Mouse (Mus musculus) limb, embryonic 12.5 days (tissue): ENCODE data around the gene Ndufaf2. TPM values are rescaled to one million over a fixed set of nuclear protein-coding genes. Genes with fewer than 3 reads are reported as not detected.

Source experiments
- ATAC-seq: fragments of 200-750 bp; cut with Nextera tagmentation; 2 replicates; pipeline ENCODE4 v1.8.0; 2017; ENCODE audit warnings: low read depth, moderate TSS enrichment; ENCODE audit not compliant: insufficient number of reproducible peaks, insufficient read depth, low FRiP score, low TSS enrichment
- H3K27ac ChIP-seq: fragments of 300-500 bp; sonication (generic); 2 replicates; pipeline ENCODE4 v1.5.1; 2016; ENCODE audit warnings: mild to moderate bottlenecking, moderate library complexity
- H3K27me3 ChIP-seq: fragments of 300-500 bp; sonication (generic); 2 replicates; pipeline ENCODE4 v1.6.1; 2016; ENCODE audit warnings: mild to moderate bottlenecking, moderate library complexity
- H3K36me3 ChIP-seq: fragments of 300-500 bp; sonication (generic); 2 replicates; pipeline ENCODE4 v1.6.1; 2016; ENCODE audit warnings: mild to moderate bottlenecking, moderate library complexity
- H3K4me1 ChIP-seq: fragments of 300-500 bp; sonication (generic); replicated peaks from 2 replicates; pipeline ENCODE4 v1.6.1; 2016
- H3K4me2 ChIP-seq: fragments of 300-500 bp; sonication (generic); 2 replicates; pipeline ENCODE4 v1.6.1; 2016; ENCODE audit warnings: mild to moderate bottlenecking, moderate library complexity
- H3K4me3 ChIP-seq: fragments of 300-500 bp; sonication (generic); replicated peaks from 2 replicates; pipeline ENCODE4 v1.5.1; 2016; ENCODE audit warnings: mild to moderate bottlenecking
- H3K9ac ChIP-seq: fragments of 300-500 bp; sonication (generic); replicated peaks from 2 replicates; pipeline ENCODE4 v1.6.1; 2016; ENCODE audit warnings: mild to moderate bottlenecking, moderate library complexity
- H3K9me3 ChIP-seq: fragments of 300-500 bp; sonication (generic); 2 replicates; pipeline ENCODE4 v1.6.1; 2016; ENCODE audit warnings: mild to moderate bottlenecking, moderate library complexity
- WGBS: fragments of 180-500 bp; shearing (Covaris S2); methylation state at CpG from one replicate; pipeline ENCODE4 v1.1.7; 2016; 5-methylcytosine and 5-hydroxymethylcytosine counted together
- polyA plus RNA-seq: library from polyadenylated mRNA; unstranded; fragments of >200 nt; fragmentation: Nextera tagmentation; extraction: Ambion mirVana; gene quantifications from 2 replicates; pipeline ENCODE4 v1.2.1, GENCODE M21; 2016

The Ndufaf2 gene
- polyA plus RNA-seq, 1 experiment from 2014 or later: 98.5 TPM

DNA sequence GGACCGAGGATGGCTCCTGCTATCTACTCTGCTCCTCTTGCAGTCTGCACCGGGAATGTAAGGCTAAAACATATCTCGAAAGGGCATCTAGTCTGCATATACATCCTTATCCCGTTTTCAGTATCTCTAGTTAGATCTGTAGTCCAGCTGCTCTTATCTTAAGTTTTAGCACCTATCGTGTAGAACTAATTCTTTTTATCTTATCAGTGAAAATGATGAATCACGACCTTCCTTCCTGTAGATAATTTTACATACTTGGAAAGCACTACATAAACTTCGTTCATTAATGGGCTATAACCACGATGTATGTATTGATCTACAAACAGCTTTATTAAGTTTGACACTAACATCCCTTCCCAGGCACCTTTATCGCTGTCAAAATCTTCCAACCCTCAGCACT lies 118.5 kb downstream of the Ndufaf2 start:
- no peak overlapping the region for H3K4me2 ChIP-seq
- peaks cover 12% of the 10 kb centered on the region for H3K4me1 ChIP-seq
- no peak for ATAC-seq
- no peak overlapping the region for H3K9ac ChIP-seq
- H3K4me3 ChIP-seq: no peak overlapping the region
- H3K9me3 ChIP-seq: no peaks in the 10 kb centered on the region
- H3K36me3 ChIP-seq: no peaks in the 10 kb centered on the region
- 73% methylated on average over 9 of the region's 9 CpGs for WGBS
- H3K27me3 ChIP-seq: no peaks in the 10 kb centered on the region
- H3K27ac ChIP-seq: no peak overlapping the region

GRCm38 (mm10) chr13:108039375-108039774 lies 119.0 kb downstream of the Ndufaf2 start:
- 68% methylated on average over 6 of the region's 6 CpGs for WGBS
- no peak overlapping the region for H3K4me3 ChIP-seq
- no peaks in the 10 kb centered on the region for H3K36me3 ChIP-seq
- no peak for ATAC-seq
- H3K4me2 ChIP-seq: no peak overlapping the region
- H3K27ac ChIP-seq: no peak overlapping the region
- H3K4me1 ChIP-seq: peaks cover 12% of the 10 kb centered on the region
- H3K9me3 ChIP-seq: no peaks in the 10 kb centered on the region
- no peaks in the 10 kb centered on the region for H3K27me3 ChIP-seq
- H3K9ac ChIP-seq: no peak overlapping the region

- no peak for ATAC-seq
- 89% methylated on average over 4 of the region's 4 CpGs for WGBS
- no peak overlapping the region for H3K4me2 ChIP-seq
- no peaks in the 10 kb centered on the region for H3K9me3 ChIP-seq
- H3K27ac ChIP-seq: no peak overlapping the region
- H3K27me3 ChIP-seq: no peaks in the 10 kb centered on the region
- H3K9ac ChIP-seq: no peak overlapping the region
- H3K36me3 ChIP-seq: no peaks in the 10 kb centered on the region
- H3K4me1 ChIP-seq: no peaks in the 10 kb centered on the region
- H3K4me3 ChIP-seq: no peak overlapping the region
These were observed 125.6 kb downstream of the Ndufaf2 start for GRCm38 (mm10) chr13:108032789-108033188.

GRCm38 (mm10) chr13:108025802-108026201 lies 132.6 kb downstream of the Ndufaf2 start:
- ATAC-seq: no peak
- Histone ChIP-seq H3K4me2 (no peak overlapping the region), H3K27me3 (no peaks in the 10 kb centered on the region), H3K9ac (no peak overlapping the region), H3K4me3 (no peak overlapping the region), H3K4me1 (no peaks in the 10 kb centered on the region), H3K36me3 (no peaks in the 10 kb centered on the region), H3K27ac (no peak overlapping the region), H3K9me3 (no peaks in the 10 kb centered on the region)
- WGBS: 74% methylated on average over 3 of the region's 3 CpGs

DNA sequence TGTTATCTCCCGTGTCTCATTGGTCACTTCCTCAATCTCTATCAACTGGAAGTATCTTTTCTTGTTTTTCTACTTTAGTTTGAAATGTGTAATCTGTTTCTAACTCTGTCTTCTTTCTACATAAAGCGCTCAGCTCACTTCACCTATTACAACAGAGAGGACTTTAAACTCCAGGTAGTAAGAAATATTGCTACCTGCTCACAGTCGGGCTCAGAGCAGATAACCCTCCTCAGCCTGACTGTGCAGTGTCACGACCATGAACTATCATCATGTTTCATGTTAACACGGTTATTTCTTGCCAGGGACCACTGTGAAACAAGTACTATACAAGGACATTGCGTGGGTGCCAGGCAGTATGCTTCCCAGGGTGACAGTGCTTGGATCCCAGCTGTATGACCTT lies 141.1 kb downstream of the Ndufaf2 start:
- no peak overlapping the region for H3K27ac ChIP-seq
- WGBS: 84% methylated on average over 6 of the region's 6 CpGs
- H3K4me3 ChIP-seq: no peak overlapping the region
- H3K36me3 ChIP-seq: no peaks in the 10 kb centered on the region
- H3K4me2 ChIP-seq: no peak overlapping the region
- no peak overlapping the region for H3K9ac ChIP-seq
- no peak for ATAC-seq
- no peaks in the 10 kb centered on the region for H3K27me3 ChIP-seq
- H3K9me3 ChIP-seq: 0 out of 2 replicates have a peak, but pooled peaks cover 2% of the 10 kb centered on the region
- H3K4me1 ChIP-seq: no peaks in the 10 kb centered on the region; the same call in 1 of the 2 replicates

DNA sequence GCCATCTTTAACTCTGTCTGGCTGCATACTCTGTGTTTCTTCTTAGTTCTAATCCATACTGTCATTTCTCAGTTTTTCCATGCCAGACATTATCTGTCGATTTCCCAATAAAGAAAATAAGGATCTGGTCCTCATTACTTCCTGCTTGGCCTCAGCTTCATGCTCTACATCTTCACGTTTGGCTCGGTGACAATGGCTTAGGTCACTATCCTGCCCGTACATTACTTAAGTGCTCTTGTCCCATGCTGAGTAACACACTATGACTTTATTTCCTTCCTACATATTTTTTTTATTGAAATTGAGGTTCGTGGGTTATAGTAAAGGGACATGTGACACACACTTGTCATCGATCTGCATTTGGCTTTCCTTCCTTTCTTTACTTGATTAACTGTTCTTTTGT lies 143.3 kb downstream of the Ndufaf2 start:
- H3K4me1 ChIP-seq: no peaks in the 10 kb centered on the region; the same call in 1 of the 2 replicates
- no peak for ATAC-seq

GRCm38 (mm10) chr13:108013839-108014238 lies 144.6 kb downstream of the Ndufaf2 start:
- Histone ChIP-seq H3K27ac (no peak overlapping the region), H3K9ac (no peak overlapping the region), H3K36me3 (no peaks in the 10 kb centered on the region), H3K4me3 (no peak overlapping the region), H3K27me3 (no peaks in the 10 kb centered on the region), H3K4me1 (no peaks in the 10 kb centered on the region; the same call in 1 of the 2 replicates), H3K9me3 (0 out of 2 replicates have a peak, but pooled peaks cover 5% of the 10 kb centered on the region), H3K4me2 (no peak overlapping the region)
- WGBS: 77% methylated on average over 6 of the region's 6 CpGs
- ATAC-seq: no peak

More for the DNA sequence above, 143.3 kb downstream of the Ndufaf2 start:
- no peak overlapping the region for H3K27ac ChIP-seq
- 0 out of 2 replicates have a peak, but pooled peaks cover 5% of the 10 kb centered on the region for H3K9me3 ChIP-seq
- H3K4me2 ChIP-seq: no peak overlapping the region
- H3K9ac ChIP-seq: no peak overlapping the region
- H3K36me3 ChIP-seq: no peaks in the 10 kb centered on the region
- WGBS: 84% methylated on average over 6 of the region's 6 CpGs
- no peak overlapping the region for H3K4me3 ChIP-seq
- no peaks in the 10 kb centered on the region for H3K27me3 ChIP-seq

GRCm38 (mm10) chr13:108013110-108013509 lies 145.3 kb downstream of the Ndufaf2 start:
- Histone ChIP-seq H3K4me1 (no peaks in the 10 kb centered on the region; the same call in 1 of the 2 replicates), H3K4me2 (no peak overlapping the region), H3K9ac (no peak overlapping the region), H3K4me3 (no peak overlapping the region), H3K27ac (no peak overlapping the region), H3K36me3 (no peaks in the 10 kb centered on the region), H3K27me3 (no peaks in the 10 kb centered on the region), H3K9me3 (0 out of 2 replicates have a peak, but pooled peaks cover 9% of the 10 kb centered on the region)
- 65% methylated on average over 8 of the region's 8 CpGs for WGBS
- no peak for ATAC-seq

DNA sequence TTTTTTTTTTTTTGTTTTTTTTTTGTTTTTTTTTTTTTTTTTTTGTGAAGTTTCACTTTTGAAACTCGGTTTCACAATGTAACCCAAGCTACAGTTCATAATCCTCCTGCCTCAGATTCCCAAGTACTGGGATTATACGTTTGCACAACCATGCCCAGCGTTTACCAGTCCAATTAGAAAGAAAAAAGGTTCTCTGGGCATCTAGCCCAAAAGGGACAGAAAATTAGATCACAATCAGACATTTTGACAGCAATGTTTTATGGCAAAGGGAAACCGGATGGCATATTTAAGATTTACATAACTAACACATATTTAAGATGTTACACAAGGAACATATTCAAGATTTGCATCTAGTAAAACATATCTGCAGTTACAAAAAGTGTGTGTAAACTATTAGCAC lies 150.6 kb downstream of the Ndufaf2 start:
- peaks cover 10% of the 10 kb centered on the region; the same call in 1 of the 2 replicates for H3K4me1 ChIP-seq
- no peak overlapping the region for H3K27ac ChIP-seq
- no peak overlapping the region for H3K4me3 ChIP-seq
- no peak for ATAC-seq
- no peaks in the 10 kb centered on the region for H3K27me3 ChIP-seq
- H3K9me3 ChIP-seq: 0 out of 2 replicates have a peak, but pooled peaks cover 9% of the 10 kb centered on the region
- no peaks in the 10 kb centered on the region for H3K36me3 ChIP-seq
- WGBS: 91% methylated on average over 4 of the region's 4 CpGs
- H3K9ac ChIP-seq: no peak overlapping the region
- H3K4me2 ChIP-seq: no peak overlapping the region

DNA sequence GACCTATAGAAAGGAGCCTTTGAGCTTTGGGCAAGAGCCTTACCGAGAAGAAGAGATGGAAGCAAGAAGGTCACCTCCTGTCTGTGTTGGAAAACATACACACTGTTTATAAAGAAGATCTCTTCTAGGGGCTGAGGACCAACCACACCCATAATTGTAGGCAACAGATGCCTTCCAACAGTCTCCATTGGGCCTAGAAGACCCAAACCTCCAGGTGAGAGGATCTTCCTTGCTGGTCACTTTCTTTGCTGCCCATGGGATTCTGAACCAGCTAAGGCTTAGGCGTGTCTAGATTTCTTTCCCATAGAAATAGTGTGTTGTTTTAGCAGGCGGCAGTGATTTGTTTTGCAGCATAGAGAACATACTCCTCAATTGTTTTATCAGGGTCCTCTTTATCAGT lies 162.1 kb downstream of the Ndufaf2 start:
- Histone ChIP-seq H3K4me1 (0 out of 2 replicates have a peak, but pooled peaks cover 4% of the 10 kb centered on the region), H3K9ac (no peak overlapping the region), H3K9me3 (no peaks in the 10 kb centered on the region), H3K27ac (no peak overlapping the region), H3K36me3 (no peaks in the 10 kb centered on the region), H3K4me2 (no peak overlapping the region), H3K4me3 (no peak overlapping the region), H3K27me3 (no peaks in the 10 kb centered on the region)
- no peak for ATAC-seq
- WGBS: 91% methylated on average over 3 of the region's 3 CpGs

DNA sequence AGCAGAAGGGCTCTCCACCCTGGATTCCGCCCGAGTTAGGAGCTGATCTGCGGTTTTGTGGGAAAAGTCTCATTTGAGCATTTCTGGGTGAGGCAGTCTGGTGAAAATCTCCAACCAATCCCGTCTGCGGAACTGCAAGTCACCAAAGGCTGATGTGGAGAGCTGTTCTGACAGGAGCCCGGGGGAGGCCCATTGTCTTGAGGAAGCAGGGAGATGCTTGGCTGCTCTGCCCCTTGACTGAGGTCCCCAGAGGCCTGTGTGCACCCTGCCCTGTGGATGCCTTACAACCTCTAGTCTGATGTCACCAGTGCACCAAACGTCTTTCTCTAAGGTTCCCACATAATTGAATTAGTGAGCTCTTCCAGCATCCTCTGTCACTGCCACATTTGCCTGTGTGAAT lies 163.2 kb downstream of the Ndufaf2 start:
- no peak overlapping the region for H3K27ac ChIP-seq
- no peak for ATAC-seq
- no peaks in the 10 kb centered on the region for H3K27me3 ChIP-seq
- H3K9ac ChIP-seq: no peak overlapping the region
- H3K36me3 ChIP-seq: no peaks in the 10 kb centered on the region
- H3K9me3 ChIP-seq: no peaks in the 10 kb centered on the region
- no peak overlapping the region for H3K4me2 ChIP-seq
- H3K4me1 ChIP-seq: 0 out of 2 replicates have a peak, but pooled peaks cover 4% of the 10 kb centered on the region
- 73% methylated on average over 7 of the region's 7 CpGs for WGBS
- H3K4me3 ChIP-seq: no peak overlapping the region

- Histone ChIP-seq H3K36me3 (no peaks in the 10 kb centered on the region), H3K27ac (no peak overlapping the region), H3K4me1 (0 out of 2 replicates have a peak, but pooled peaks cover 4% of the 10 kb centered on the region), H3K4me3 (no peak overlapping the region), H3K9ac (no peak overlapping the region), H3K4me2 (no peak overlapping the region), H3K9me3 (no peaks in the 10 kb centered on the region), H3K27me3 (no peaks in the 10 kb centered on the region)
- ATAC-seq: no peak
- WGBS: 72% methylated on average over 1 of the region's 1 CpGs
These were observed 165.8 kb downstream of the Ndufaf2 start for GRCm38 (mm10) chr13:107992573-107992972.
